Mouse (Mus musculus): ENCODE measurements around the gene Upf1. TPM values are rescaled to one million over a fixed set of nuclear protein-coding genes. Genes with fewer than 3 reads are reported as not detected.

The Upf1 gene
- polyA plus RNA-seq, 1 experiment = 11.7 TPM

- H3K4me1 ChIP-seq (ENCODE audit: control insufficient read depth, insufficient read depth, insufficient read length, low read length) = no peaks in the 10 kb centered on the region; the same call in 1 of the 2 replicates
- H3K27ac ChIP-seq (replicated peaks; ENCODE audit: low read depth, low read length) = peak within 1 kb of the TSS; percentile 76
- H3K4me3 ChIP-seq (ENCODE audit: insufficient read depth, low read depth, low read length) = peak within 1 kb of the TSS; percentile 95
Measured at GRCm38 (mm10) chr8:70282603-70283135, 70.4 kb downstream of the Upf1 start, which contains the start of gene Homer3. Homer3 (plus strand) TSS chr8:70282827.

Other genes with a start within 250 kb of the Upf1 start
- gene Ncan, start 232.4 kb downstream of the Upf1 start, polyA plus RNA-seq (2012; ENCODE audit: insufficient read depth, insufficient read length, missing spikeins) = 1.9 and 3.2 TPM in 2 replicates
- gene Nr2c2ap, start 221.9 kb downstream of the Upf1 start, polyA plus RNA-seq (2012; ENCODE audit: insufficient read depth, insufficient read length, missing spikeins) = 8.6 and 12.9 TPM in 2 replicates
- gene Rfxank, start 214.1 kb downstream of the Upf1 start, polyA plus RNA-seq (2012; ENCODE audit: insufficient read depth, insufficient read length, missing spikeins) = 18.6 and 21.4 TPM in 2 replicates
- 63.7 and 77.1 TPM in 2 replicates for gene Borcs8, start 213.8 kb downstream of the Upf1 start, polyA plus RNA-seq (2012; ENCODE audit: insufficient read depth, insufficient read length, missing spikeins)
- gene Mef2b, start 213.6 kb downstream of the Upf1 start, polyA plus RNA-seq (2012; ENCODE audit: insufficient read depth, insufficient read length, missing spikeins) = not detected in 2 replicates
- gene Tmem161a, start 180.9 kb downstream of the Upf1 start, polyA plus RNA-seq (2012; ENCODE audit: insufficient read depth, insufficient read length, missing spikeins) = 20.3 and 22.0 TPM in 2 replicates
- gene Slc25a42, start 141.0 kb downstream of the Upf1 start, polyA plus RNA-seq (2012; ENCODE audit: insufficient read depth, insufficient read length, missing spikeins) = 75.9 and 89.9 TPM in 2 replicates
- gene Sugp2, start 119.1 kb downstream of the Upf1 start, polyA plus RNA-seq (2012; ENCODE audit: insufficient read depth, insufficient read length, missing spikeins) = 5.9 and 10.4 TPM in 2 replicates
- 5.0 and 6.7 TPM in 2 replicates for gene Armc6, start 118.8 kb downstream of the Upf1 start, polyA plus RNA-seq (2012; ENCODE audit: insufficient read depth, insufficient read length, missing spikeins)
- gene Homer3, start 70.5 kb downstream of the Upf1 start, polyA plus RNA-seq (2012; ENCODE audit: insufficient read depth, insufficient read length, missing spikeins) = 2.8 and 4.5 TPM in 2 replicates
- 14.1 and 18.1 TPM in 2 replicates for gene Ddx49, start 50.8 kb downstream of the Upf1 start, polyA plus RNA-seq (2012; ENCODE audit: insufficient read depth, insufficient read length, missing spikeins)
- 158 and 198 TPM in 2 replicates for gene Cope, start 50.8 kb downstream of the Upf1 start, polyA plus RNA-seq (2012; ENCODE audit: insufficient read depth, insufficient read length, missing spikeins)
- gene Cers1, start 37.5 kb downstream of the Upf1 start, polyA plus RNA-seq (2012; ENCODE audit: insufficient read depth, insufficient read length, missing spikeins) = not detected in 2 replicates
- not detected in 2 replicates for gene Gdf1, start 23.5 kb downstream of the Upf1 start, polyA plus RNA-seq (2012; ENCODE audit: insufficient read depth, insufficient read length, missing spikeins)
- not detected in 2 replicates for gene Comp, start 20.3 kb upstream of the Upf1 start, polyA plus RNA-seq (2012; ENCODE audit: insufficient read depth, insufficient read length, missing spikeins)
- 3.0 and 4.5 TPM in 2 replicates for gene Crtc1, start 86.3 kb upstream of the Upf1 start, polyA plus RNA-seq (2012; ENCODE audit: insufficient read depth, insufficient read length, missing spikeins)
- 9.3 and 9.5 TPM in 2 replicates for gene Klhl26, start 123.7 kb upstream of the Upf1 start, polyA plus RNA-seq (2012; ENCODE audit: insufficient read depth, insufficient read length, missing spikeins)
- not detected in 2 replicates for gene Tmem59l, start 134.1 kb upstream of the Upf1 start, polyA plus RNA-seq (2012; ENCODE audit: insufficient read depth, insufficient read length, missing spikeins)
- 1.3 TPM in 1 of 2 replicates, not detected in the other for gene Crlf1, start 139.9 kb upstream of the Upf1 start, polyA plus RNA-seq (2012; ENCODE audit: insufficient read depth, insufficient read length, missing spikeins)
- 191 and 207 TPM in 2 replicates for gene Rex1bd, start 153.5 kb upstream of the Upf1 start, polyA plus RNA-seq (2012; ENCODE audit: insufficient read depth, insufficient read length, missing spikeins)
- 977 and 1,552 TPM in 2 replicates for gene Uba52, start 157.5 kb upstream of the Upf1 start, polyA plus RNA-seq (2012; ENCODE audit: insufficient read depth, insufficient read length, missing spikeins)
- 90.9 and 113 TPM in 2 replicates for gene Fkbp8, start 174.4 kb upstream of the Upf1 start, polyA plus RNA-seq (2012; ENCODE audit: insufficient read depth, insufficient read length, missing spikeins)
- gene Kxd1, start 174.7 kb upstream of the Upf1 start, polyA plus RNA-seq (2012; ENCODE audit: insufficient read depth, insufficient read length, missing spikeins) = 106 and 116 TPM in 2 replicates
- gene Ell, start 186.2 kb upstream of the Upf1 start, polyA plus RNA-seq (2012; ENCODE audit: insufficient read depth, insufficient read length, missing spikeins) = 7.3 and 9.1 TPM in 2 replicates
- 7.7 and 17.4 TPM in 2 replicates for gene Isyna1, start 241.1 kb upstream of the Upf1 start, polyA plus RNA-seq (2012; ENCODE audit: insufficient read depth, insufficient read length, missing spikeins)

Data from brown adipose tissue, adult 24 weeks (tissue).